In the genomic region with DNA sequence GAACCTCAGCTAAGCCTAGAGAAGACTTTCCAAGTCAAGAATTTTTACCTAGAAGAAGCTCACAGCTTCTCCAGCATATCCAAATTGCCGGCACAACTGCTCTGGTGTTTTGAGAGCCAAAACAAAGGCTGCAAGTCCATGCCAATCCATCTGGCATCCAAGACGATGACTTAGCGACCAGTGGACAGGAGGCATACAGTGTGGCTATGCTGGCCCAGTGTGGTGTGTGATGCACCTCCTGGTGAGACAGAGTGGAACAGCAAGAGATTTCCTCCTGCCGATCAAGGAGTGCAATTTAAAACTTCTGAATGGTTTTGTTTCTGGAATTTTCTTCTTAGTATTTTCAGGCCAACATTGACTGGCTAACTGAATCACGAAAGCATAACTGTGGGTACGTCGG, we compare ENCODE assay signal across 10 mouse cellular contexts. TPM values are rescaled to one million over a fixed set of nuclear protein-coding genes. Genes with fewer than 3 reads are reported as not detected.
DNase-seq lines count a peak whose midpoint lies in the region; ATAC-seq and TF ChIP-seq lines count a peak whose summit lies in the region.
"Had no signal": no experiment of that assay in that cellular context is flagged by ENCODE, and none has a peak within 500 bp of the region (broad histone marks: within the 10 kb centered on the region; RNA-seq: fewer than 3 reads in every experiment).

No protein-coding gene starts in this region.

- 79% methylated on average over 7 of the region's 7 CpGs for WGBS in forebrain, postnatal 0 days
- 90% methylated on average over 7 of the region's 7 CpGs for WGBS in forebrain, embryonic 13.5 days
- WGBS in liver, adult 2 months = 91% methylated on average over 7 of the region's 7 CpGs

- no peak overlapping the region for H3K4me2 ChIP-seq in forebrain, postnatal 0 days (ENCODE audit: low read depth)
- H3K4me2 ChIP-seq in forebrain, embryonic 13.5 days = no peak overlapping the region
- H3K4me2 ChIP-seq: embryonic facial prominence, embryonic 13.5 days; liver, embryonic 15.5 days had no signal

- H3K27ac ChIP-seq in forebrain, postnatal 0 days (ENCODE audit: low read depth, low read length) = no peak overlapping the region
- H3K27ac ChIP-seq in forebrain, embryonic 13.5 days = no peak overlapping the region
- H3K27ac ChIP-seq in liver, adult 2 months (replicated peaks; ENCODE audit: insufficient read depth, low read depth, low read length) = no peak overlapping the region
- H3K27ac ChIP-seq: embryonic facial prominence, embryonic 13.5 days; liver, embryonic 15.5 days had no signal

- no peak overlapping the region for H3K9ac ChIP-seq in forebrain, postnatal 0 days
- H3K9ac ChIP-seq in forebrain, embryonic 13.5 days = no peak overlapping the region
- no peak overlapping the region for H3K9ac ChIP-seq in liver, adult 2 months (ENCODE audit: low read depth, low read length)
- H3K9ac ChIP-seq: embryonic facial prominence, embryonic 13.5 days; liver, embryonic 15.5 days had no signal

- no peaks in the 10 kb centered on the region for H3K4me1 ChIP-seq in forebrain, postnatal 0 days (ENCODE audit: insufficient read depth)
- H3K4me1 ChIP-seq in forebrain, embryonic 13.5 days = no peaks in the 10 kb centered on the region
- no peaks in the 10 kb centered on the region; the same call in 1 of the 2 replicates for H3K4me1 ChIP-seq in liver, adult 2 months (ENCODE audit: control insufficient read depth, insufficient read depth, low read length)
- H3K4me1 ChIP-seq: embryonic facial prominence, embryonic 13.5 days; liver, embryonic 15.5 days had no signal

- no peaks in the 10 kb centered on the region for H3K27me3 ChIP-seq in forebrain, postnatal 0 days (ENCODE audit: insufficient read depth, low read length)
- H3K27me3 ChIP-seq in forebrain, embryonic 13.5 days = no peaks in the 10 kb centered on the region
- H3K27me3 ChIP-seq in liver, adult 2 months (ENCODE audit: control insufficient read depth, insufficient read depth, low read length) = no peaks in the 10 kb centered on the region
- H3K27me3 ChIP-seq: embryonic facial prominence, embryonic 13.5 days; liver, embryonic 15.5 days had no signal

- TF ChIP-seq POLR2A in liver, adult 2 months (IDR thresholded peaks at IDR 0.05; ENCODE audit: extremely low read depth, insufficient read depth, low read length) = no peak

- peak; percentile 28; the same call in 1 of the 2 replicates for TF ChIP-seq CTCF in forebrain, postnatal 0 days (IDR thresholded peaks at IDR 0.05; ENCODE audit: low read depth)
- TF ChIP-seq CTCF in liver, adult 2 months (IDR thresholded peaks at IDR 0.05; ENCODE audit: low read depth, low read length) = peak; percentile 34; the same call in 1 of the 2 replicates

- no peak overlapping the region for H3K4me3 ChIP-seq in forebrain, postnatal 0 days (ENCODE audit: low read depth, low read length)
- no peak overlapping the region for H3K4me3 ChIP-seq in forebrain, embryonic 13.5 days
- no peak overlapping the region for H3K4me3 ChIP-seq in liver, adult 2 months (ENCODE audit: insufficient read depth, low read depth, low read length)
- H3K4me3 ChIP-seq: embryonic facial prominence, embryonic 13.5 days; liver, embryonic 15.5 days had no signal

- no peaks in the 10 kb centered on the region for H3K36me3 ChIP-seq in forebrain, postnatal 0 days (ENCODE audit: insufficient read depth)
- H3K36me3 ChIP-seq in forebrain, embryonic 13.5 days (ENCODE audit: poor library complexity, severe bottlenecking) = no peaks in the 10 kb centered on the region
- H3K36me3 ChIP-seq in liver, adult 2 months (ENCODE audit: control insufficient read depth, insufficient read depth, low read length) = no peaks in the 10 kb centered on the region
- H3K36me3 ChIP-seq: embryonic facial prominence, embryonic 13.5 days; liver, embryonic 15.5 days had no signal

- DNase-seq in forebrain, postnatal 0 days = no peak
- no peak for DNase-seq in liver, adult 2 months (ENCODE audit: extremely low read depth, low read depth, low spot score)
- DNase-seq in liver (no peak), A20 (ENCODE audit: low read depth, low spot score) (peak; percentile 22)
- DNase-seq in cerebellum, postnatal 36 days = peak; percentile 21 to 25
- no peak for DNase-seq in spleen, postnatal 14 days (ENCODE audit: low spot score in 2 of 2)
- no peak for DNase-seq in embryo, embryonic 9.5 days (ENCODE audit: extremely low spot score)

- no peaks in the 10 kb centered on the region for H3K79me2 ChIP-seq in liver, adult 2 months (ENCODE audit: control insufficient read depth, insufficient read depth, low read length)

- H3K9me3 ChIP-seq in forebrain, postnatal 0 days (ENCODE audit: low read length) = no peaks in the 10 kb centered on the region
- H3K9me3 ChIP-seq in forebrain, embryonic 13.5 days (replicated peaks) = no peaks in the 10 kb centered on the region
- H3K9me3 ChIP-seq: embryonic facial prominence, embryonic 13.5 days; liver, embryonic 15.5 days had no signal

- ATAC-seq in forebrain, postnatal 0 days = 0 out of 2 replicates have a peak, but pooled peaks have one; percentile 38
- ATAC-seq in forebrain, embryonic 13.5 days = no peak

RNA-seq across cellular contexts. Expression of gene Fbxl5, which starts 15.2 kb away (rescaled TPM):
- 124 and 132 TPM in 2 replicates for total RNA-seq in forebrain, postnatal 0 days (2014; rRNA removed)
- polyA plus RNA-seq in forebrain, postnatal 0 days (2015; fragmentation: Nextera tagmentation; extraction: Ambion mirVana) = 70.1 and 77.1 TPM in 2 replicates
- polyA plus RNA-seq in forebrain, embryonic 13.5 days (2015; fragmentation: Nextera tagmentation; extraction: Ambion mirVana) = 64.5 and 69.8 TPM in 2 replicates
- total RNA-seq in liver, adult 2 months (2014; rRNA removed) = 38.9 and 41.8 TPM in 2 replicates
- 13.2 and 17.4 TPM in 2 replicates for polyA plus RNA-seq in liver, adult 2 months (2012; rRNA removed)

RNA-seq across cellular contexts. Expression of gene Bst1, which starts 17.9 kb away (rescaled TPM):
- 0.08 and 0.76 TPM in 2 replicates for total RNA-seq in forebrain, postnatal 0 days (2014; rRNA removed)
- polyA plus RNA-seq in forebrain, postnatal 0 days (2015; fragmentation: Nextera tagmentation; extraction: Ambion mirVana) = 0.11 TPM in 1 of 2 replicates, not detected in the other
- not detected in 2 replicates for polyA plus RNA-seq in forebrain, embryonic 13.5 days (2015; fragmentation: Nextera tagmentation; extraction: Ambion mirVana)
- 0.18 and 0.20 TPM in 2 replicates for total RNA-seq in liver, adult 2 months (2014; rRNA removed)
- 0.16 and 0.47 TPM in 2 replicates for polyA plus RNA-seq in liver, adult 2 months (2012; rRNA removed)
- polyA plus RNA-seq: embryonic facial prominence, embryonic 13.5 days had no signal

RNA-seq across cellular contexts. Expression of gene Cd38, which starts 31.8 kb away (rescaled TPM):
- 1.9 and 2.4 TPM in 2 replicates for total RNA-seq in forebrain, postnatal 0 days (2014; rRNA removed)
- 1.9 and 2.3 TPM in 2 replicates for polyA plus RNA-seq in forebrain, postnatal 0 days (2015; fragmentation: Nextera tagmentation; extraction: Ambion mirVana)
- 2.2 and 2.5 TPM in 2 replicates for polyA plus RNA-seq in forebrain, embryonic 13.5 days (2015; fragmentation: Nextera tagmentation; extraction: Ambion mirVana)
- 15.9 and 17.8 TPM in 2 replicates for total RNA-seq in liver, adult 2 months (2014; rRNA removed)
- polyA plus RNA-seq in liver, adult 2 months (2012; rRNA removed) = 4.3 and 4.8 TPM in 2 replicates

Comparison
In these comparisons a context has a peak if more than half of its experiments do, and no peak if none do; other contexts are left out.
1. DNase-seq: peak in A20 (single experiment) and cerebellum, postnatal 36 days (2 of 2); none in forebrain, postnatal 0 days (single experiment), liver, adult 2 months (single experiment), liver (single experiment), spleen, postnatal 14 days (0 of 2) and embryo, embryonic 9.5 days (single experiment).